Mouse (Mus musculus) ES-E14 (cell line): ENCODE results near the gene Fam173a. TPM values are rescaled to one million over a fixed set of nuclear protein-coding genes. Genes with fewer than 3 reads are reported as not detected.
"Not testable (repeated sequence)": the region's sequence is repeated elsewhere in the genome, so short reads cannot be mapped to it uniquely, and the experiment has no call there.

Source experiments
- DNase-seq: peaks from one replicate; pipeline ENCODE4 v3.0.0-alpha.2; 2013; ENCODE audit warnings: low read depth, low spot score
- H3K27ac ChIP-seq: 2 replicates; pipeline ENCODE4 v1.5.1; 2012; ENCODE audit warnings: low read depth, mild to moderate bottlenecking, low read length, moderate library complexity, mixed read lengths; ENCODE audit not compliant: poor library complexity, insufficient read depth, severe bottlenecking
- H3K36me3 ChIP-seq: 2 replicates; pipeline ENCODE4 v1.6.1; 2012; ENCODE audit warnings: mild to moderate bottlenecking, low read length, moderate library complexity, mixed read lengths; ENCODE audit not compliant: control insufficient read depth, poor library complexity, insufficient read depth, severe bottlenecking
- H3K4me1 ChIP-seq, 2 experiments: fragments of 150-350 bp in 1 of 2; sonication (generic) in 1 of 2; 2 replicates each; pipeline ENCODE4 v1.6.1; 2012; ENCODE audit warnings: low read length in 2 of 2, mild to moderate bottlenecking in 1 of 2, mixed read lengths in 1 of 2; ENCODE audit not compliant: control insufficient read depth in 2 of 2, insufficient read depth in 2 of 2, poor library complexity in 1 of 2
- H3K4me3 ChIP-seq, 2 experiments: fragments of 150-350 bp in 1 of 2; sonication (generic) in 1 of 2; 2 replicates each; pipeline ENCODE4 v1.5.1; 2012; ENCODE audit warnings: low read length in 2 of 2, low read depth in 1 of 2, mild to moderate bottlenecking in 1 of 2, mixed read lengths in 1 of 2; ENCODE audit not compliant: insufficient read depth in 1 of 2, poor library complexity in 1 of 2, severe bottlenecking in 1 of 2
- H3K9ac ChIP-seq: 2 replicates; pipeline ENCODE4 v1.6.1; 2012; ENCODE audit warnings: low read depth, mild to moderate bottlenecking, low read length, mixed read lengths; ENCODE audit not compliant: poor library complexity, insufficient read depth, severe bottlenecking
- H3K9me3 ChIP-seq: fragments of 150-350 bp; sonication (generic); 2 replicates; pipeline ENCODE4 v1.6.1; 2012; ENCODE audit warnings: low read depth, mild to moderate bottlenecking, low read length; ENCODE audit not compliant: control insufficient read depth, insufficient read depth
- CHD2 ChIP-seq: IDR thresholded peaks from 2 replicates; pipeline ENCODE4 v1.6.1; 2014; ENCODE audit warnings: mild to moderate bottlenecking, low read depth, low read length, inconsistent platforms
- HCFC1 ChIP-seq: IDR thresholded peaks from 2 replicates; pipeline ENCODE4 v1.6.1; 2012; ENCODE audit warnings: low read length, inconsistent platforms, borderline replicate concordance; ENCODE audit not compliant: insufficient read depth
- MAFK ChIP-seq: IDR thresholded peaks from 2 replicates; pipeline ENCODE4 v1.6.1; 2014; ENCODE audit warnings: mild to moderate bottlenecking, low read depth, low read length, inconsistent platforms; ENCODE audit not compliant: insufficient read depth
- ZC3H11A ChIP-seq: IDR thresholded peaks from 2 replicates; pipeline ENCODE4 v1.6.1; 2012; ENCODE audit warnings: low read depth, mild to moderate bottlenecking, inconsistent platforms, low read length, borderline replicate concordance
- ZNF384 ChIP-seq: IDR thresholded peaks from 2 replicates; pipeline ENCODE4 v1.6.1; 2012; ENCODE audit warnings: low read depth, low read length, inconsistent platforms
- in situ Hi-C, 2 experiments: fragments of 600-800 bp; cut with MboI; formaldehyde crosslinking; loops; one replicate each; pipeline ENCODE4 v1.15.1; 2025; ENCODE audit warnings: low sequenced_read_pairs in 2 of 2, inconsistent platforms in 1 of 2; ENCODE audit not compliant: unreplicated experiment in 2 of 2
- total RNA-seq: library from RNA; depleted of rRNA; stranded (reverse); fragments of 300-350 nt; gene quantifications from 2 replicates; pipeline ENCODE4 v1.2.3, GENCODE M21; 2012

Gene Fam173a
- total RNA-seq, 1 experiment, result 32.8 TPM

DNA sequence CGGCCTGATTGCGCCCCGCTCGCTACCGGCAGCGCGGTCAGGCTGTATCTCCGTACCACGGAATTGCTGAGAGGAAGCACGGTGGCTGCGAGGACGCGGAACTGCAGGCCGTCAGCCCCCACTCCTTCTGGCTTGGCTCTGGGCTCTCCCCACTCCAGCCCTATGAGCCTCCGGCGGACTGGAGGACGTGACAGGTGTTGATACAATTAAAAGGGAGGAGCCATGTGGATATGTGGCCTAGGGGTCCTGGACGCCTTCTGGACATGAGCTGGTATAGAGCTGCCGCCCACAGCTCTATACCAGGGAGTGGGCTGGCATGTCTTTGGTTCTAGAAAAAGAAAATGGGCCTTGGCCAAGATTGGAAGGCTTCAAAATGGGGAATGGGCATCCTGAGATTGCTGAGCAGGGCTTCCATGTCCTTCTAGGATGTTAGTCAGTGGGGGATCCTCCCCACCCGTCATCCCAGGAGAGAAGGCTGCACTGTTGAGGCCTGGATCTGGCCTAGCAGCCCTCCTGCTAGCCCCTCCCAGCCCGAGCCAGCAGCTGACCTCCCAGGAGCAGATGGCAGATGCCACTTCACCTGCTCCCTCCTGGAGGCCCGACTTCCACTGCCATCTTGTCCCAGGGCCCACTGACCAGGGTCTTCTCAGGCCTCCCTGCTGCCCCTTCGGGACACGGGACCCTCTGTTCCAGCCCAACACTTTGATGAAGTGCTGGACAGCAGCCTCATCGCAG, 17.1 kb upstream of the Fam173a start:
- H3K4me3 ChIP-seq, result peak overlapping the region; percentile 68 to 76
- no peaks in the 10 kb centered on the region for H3K36me3 ChIP-seq
- TF ChIP-seq ZC3H11A (no peak), ZNF384 (no peak), MAFK (no peak)
- H3K9me3 ChIP-seq, result no peaks in the 10 kb centered on the region
- H3K27ac ChIP-seq, result no peak overlapping the region
- in situ Hi-C loops, result no loop called here
- peaks cover 0 to 5% of the 10 kb centered on the region in 2 experiments; a peak in 2 of 4 replicates for H3K4me1 ChIP-seq
- peak overlapping the region; percentile 69 for H3K9ac ChIP-seq
- no peak for DNase-seq

DNA sequence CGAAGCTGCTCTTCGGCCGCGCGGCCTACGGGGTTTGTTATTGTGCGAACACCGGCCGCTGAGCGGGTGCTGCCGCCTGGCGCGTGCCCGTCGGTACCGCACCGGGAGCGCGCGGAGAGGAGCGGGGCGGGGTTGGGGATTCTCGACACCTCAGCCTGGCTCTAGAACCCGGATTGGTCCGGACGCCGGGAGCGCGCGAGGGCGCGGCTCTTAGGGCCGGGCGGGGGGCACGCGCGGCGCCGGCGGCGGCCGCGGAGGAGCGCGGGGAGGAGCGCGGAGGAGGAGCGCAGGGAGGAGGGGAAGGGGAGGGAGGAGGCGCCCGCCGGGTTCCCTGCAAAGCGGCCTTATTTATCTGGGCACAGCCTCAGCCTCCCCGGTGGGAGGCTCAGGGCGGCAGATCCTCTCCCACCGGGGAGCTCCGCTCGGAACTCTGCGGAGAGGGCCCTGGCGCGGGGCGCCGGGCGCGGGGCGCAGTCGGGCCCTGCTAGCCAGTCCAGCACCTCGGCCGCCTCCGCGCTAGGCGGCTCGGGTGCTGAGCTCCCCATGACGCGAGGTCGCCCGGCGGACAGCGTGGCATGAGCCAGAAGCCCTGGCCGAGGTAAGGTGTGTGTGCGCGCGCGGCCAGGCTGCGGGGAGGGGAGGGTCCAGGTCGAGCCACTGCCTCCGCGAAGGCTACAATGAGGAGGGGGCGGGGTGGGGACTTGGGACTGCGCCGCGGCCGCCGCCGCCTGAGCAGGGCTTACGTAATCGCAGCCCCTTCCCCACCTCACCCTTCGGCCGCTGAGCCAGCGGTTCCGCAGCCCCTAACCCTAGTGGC, 16.3 kb upstream of the Fam173a start, which contains the start of gene Fbxl16:
Gene Fbxl16 (plus strand): TSS at position 297 of the 817 bp plus-strand sequence.
- H3K4me1 ChIP-seq, result peaks cover 0 to 5% of the 10 kb centered on the region in 2 experiments; a peak in 2 of 4 replicates
- peak within 1 kb of the TSS; percentile 68 to 76 for H3K4me3 ChIP-seq
- peak within 1 kb of the TSS; percentile 69 for H3K9ac ChIP-seq
- H3K36me3 ChIP-seq, result no peaks in the 10 kb centered on the region
- in situ Hi-C loops, result no loop called here
- H3K27ac ChIP-seq, result no peak within 1 kb of the TSS
- no peaks in the 10 kb centered on the region for H3K9me3 ChIP-seq
- no peak for DNase-seq
- no peak for TF ChIP-seq HCFC1
- TF ChIP-seq ZC3H11A, result no peak
- TF ChIP-seq CHD2, result no peak
- no peak for TF ChIP-seq ZNF384
- no peak for TF ChIP-seq MAFK

DNA sequence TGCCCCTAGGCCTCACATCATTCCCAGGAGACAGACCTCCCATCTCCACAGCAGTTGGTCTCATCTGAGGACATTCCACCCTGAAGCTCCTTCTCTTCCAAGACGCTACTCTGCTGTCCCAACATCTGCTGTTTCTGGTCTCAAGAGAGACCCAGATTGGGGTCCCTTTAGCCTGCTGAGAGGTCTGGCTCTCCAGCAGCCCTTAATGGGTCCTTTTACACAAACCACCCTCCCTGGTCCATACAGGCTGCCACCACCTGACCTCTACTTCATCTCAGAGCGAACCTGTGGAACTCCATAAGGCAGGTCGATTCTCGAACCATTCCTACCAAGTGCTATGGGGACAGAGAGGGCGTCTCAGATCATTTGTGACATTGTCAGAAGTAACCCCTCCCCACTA, 15.3 kb upstream of the Fam173a start:
- Histone ChIP-seq H3K4me3 (peak overlapping the region; percentile 68 to 76; a peak in 2 of 4 replicates), H3K4me1 (peaks cover 0 to 8% of the 10 kb centered on the region in 2 experiments; a peak in 2 of 4 replicates), H3K36me3 (no peaks in the 10 kb centered on the region), H3K27ac (no peak overlapping the region), H3K9ac (no peak overlapping the region), H3K9me3 (no peaks in the 10 kb centered on the region)
- in situ Hi-C loops, result no loop called here
- DNase-seq, result no peak
- TF ChIP-seq HCFC1, result no peak
- TF ChIP-seq CHD2, result no peak
- no peak for TF ChIP-seq MAFK

DNA sequence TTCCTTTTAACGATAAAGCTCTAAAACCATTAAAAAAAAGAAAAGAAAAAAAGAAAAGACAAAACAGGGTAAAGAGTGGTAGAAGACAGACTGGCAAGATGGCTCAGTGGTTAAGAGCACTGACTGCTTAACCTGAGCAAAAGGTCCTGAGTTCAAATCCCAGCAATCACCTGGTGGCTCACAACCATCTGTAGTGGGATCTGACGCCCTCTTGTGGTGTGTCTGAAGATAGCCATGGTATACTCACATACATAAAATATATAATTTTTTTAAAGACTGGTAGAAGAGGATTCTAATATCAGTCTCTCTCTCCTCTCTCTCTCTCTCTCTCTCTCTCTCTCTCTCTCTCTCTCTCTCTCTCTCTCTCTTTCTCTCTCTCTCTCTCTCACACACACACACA, 14.8 kb upstream of the Fam173a start:
- H3K36me3 ChIP-seq, in situ Hi-C loops, H3K27ac ChIP-seq, H3K9me3 ChIP-seq, H3K4me3 ChIP-seq, DNase-seq, H3K9ac ChIP-seq, H3K4me1 ChIP-seq: not testable (repeated sequence)
